Mouse (Mus musculus): ENCODE measurements around the gene Mapk7. TPM values are rescaled to one million over a fixed set of nuclear protein-coding genes. Genes with fewer than 3 reads are reported as not detected.

The Mapk7 gene
- polyA plus RNA-seq, 1 experiment from 2014 or later = 36.3 TPM

DNA sequence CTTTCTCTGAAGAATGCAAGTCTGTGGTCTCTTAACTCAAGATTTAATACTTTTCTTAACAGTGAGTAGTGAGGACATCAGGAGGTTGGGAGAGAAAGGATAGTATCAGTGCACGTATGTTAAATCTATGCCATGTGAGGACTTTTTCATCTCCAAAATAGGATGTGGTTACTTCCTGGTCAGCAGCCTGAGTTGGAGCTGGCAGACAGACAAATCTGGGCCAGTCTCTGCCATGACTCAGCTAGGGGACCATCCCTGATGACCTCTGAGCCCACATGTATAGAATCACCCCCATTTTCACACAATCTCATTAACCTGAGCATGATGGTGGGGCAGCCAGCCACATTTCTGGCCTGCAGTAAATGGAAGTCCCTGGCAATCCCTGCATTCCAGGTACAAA is 23.8 kb upstream of the Mapk7 start:
- no peak overlapping the region for H3K4me2 ChIP-seq (replicated peaks)
- H3K9me3 ChIP-seq = no peaks in the 10 kb centered on the region
- no peaks in the 10 kb centered on the region for H3K27me3 ChIP-seq (replicated peaks)
- H3K4me1 ChIP-seq (replicated peaks) = no peaks in the 10 kb centered on the region
- H3K36me3 ChIP-seq = peaks cover 26% of the 10 kb centered on the region
- no peak overlapping the region for H3K4me3 ChIP-seq (replicated peaks)
- no peak for ATAC-seq
- H3K9ac ChIP-seq = no peak overlapping the region
- no peak overlapping the region for H3K27ac ChIP-seq
- 81% methylated on average over 1 of the region's 1 CpGs for WGBS

- no peaks in the 10 kb centered on the region for H3K9me3 ChIP-seq
- 46% methylated on average over 3 of the region's 3 CpGs for WGBS
- H3K4me1 ChIP-seq (replicated peaks) = no peaks in the 10 kb centered on the region
- no peaks in the 10 kb centered on the region for H3K27me3 ChIP-seq (replicated peaks)
- H3K4me3 ChIP-seq (replicated peaks) = no peak overlapping the region
- ATAC-seq = no peak
- H3K27ac ChIP-seq = no peak overlapping the region
- peaks cover 14% of the 10 kb centered on the region for H3K36me3 ChIP-seq
- no peak overlapping the region for H3K9ac ChIP-seq
- no peak overlapping the region for H3K4me2 ChIP-seq (replicated peaks)
Observed at GRCm38 (mm10) chr11:61514953-61515352, 20.7 kb upstream of the Mapk7 start.

DNA sequence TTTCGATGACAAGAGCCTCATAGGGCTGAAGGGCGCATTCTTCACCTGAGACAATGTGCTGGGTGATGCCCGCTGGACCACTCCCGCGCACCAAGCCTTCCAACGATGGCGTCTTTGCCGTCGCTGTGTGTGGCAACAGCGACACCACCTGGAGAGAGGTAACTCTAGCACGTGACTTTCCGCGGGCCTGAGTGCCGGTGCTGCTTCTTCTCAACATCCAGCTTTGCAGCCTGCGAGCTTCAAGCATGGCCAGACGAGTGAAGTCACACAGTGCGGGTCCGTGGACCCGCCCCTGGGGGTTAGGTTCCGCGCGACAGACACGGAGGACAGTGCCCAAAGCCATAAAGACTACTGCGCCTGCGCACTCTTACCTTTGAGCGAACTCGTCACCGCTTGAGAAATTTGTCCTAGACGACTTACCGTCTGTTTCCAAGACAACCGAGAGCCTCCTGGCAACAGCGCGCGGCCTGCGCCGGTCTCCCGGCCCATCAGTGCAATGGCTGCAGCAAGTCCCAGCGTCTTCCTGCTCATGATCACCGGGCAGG is 10.6 kb upstream of the Mapk7 start, which contains the start of gene B9d1:
B9d1 (plus strand) TSS at position 432 of the 545 bp plus-strand sequence.
- WGBS = under 1% methylated on average over 39 of the region's 39 CpGs
- peak; percentile 94 for ATAC-seq
- peak within 1 kb of the TSS; percentile 81 for H3K4me2 ChIP-seq (replicated peaks)
- H3K36me3 ChIP-seq = no peaks in the 10 kb centered on the region
- no peaks in the 10 kb centered on the region for H3K27me3 ChIP-seq (replicated peaks)
- H3K4me3 ChIP-seq (replicated peaks) = peak within 1 kb of the TSS; percentile 56
- H3K9ac ChIP-seq = peak within 1 kb of the TSS; percentile 66
- peak within 1 kb of the TSS; percentile 81 for H3K27ac ChIP-seq
- no peaks in the 10 kb centered on the region for H3K9me3 ChIP-seq
- peaks cover 13% of the 10 kb centered on the region for H3K4me1 ChIP-seq (replicated peaks)

- Histone ChIP-seq H3K27ac (no peak overlapping the region), H3K27me3 (replicated peaks) (no peaks in the 10 kb centered on the region), H3K4me3 (replicated peaks) (no peak overlapping the region), H3K4me2 (replicated peaks) (no peak overlapping the region), H3K4me1 (replicated peaks) (peaks cover 13% of the 10 kb centered on the region), H3K36me3 (no peaks in the 10 kb centered on the region), H3K9ac (no peak overlapping the region), H3K9me3 (no peaks in the 10 kb centered on the region)
- no peak for ATAC-seq
- WGBS = 81% methylated on average over 8 of the region's 8 CpGs
Observed at GRCm38 (mm10) chr11:61503933-61504332, 9.7 kb upstream of the Mapk7 start.

DNA sequence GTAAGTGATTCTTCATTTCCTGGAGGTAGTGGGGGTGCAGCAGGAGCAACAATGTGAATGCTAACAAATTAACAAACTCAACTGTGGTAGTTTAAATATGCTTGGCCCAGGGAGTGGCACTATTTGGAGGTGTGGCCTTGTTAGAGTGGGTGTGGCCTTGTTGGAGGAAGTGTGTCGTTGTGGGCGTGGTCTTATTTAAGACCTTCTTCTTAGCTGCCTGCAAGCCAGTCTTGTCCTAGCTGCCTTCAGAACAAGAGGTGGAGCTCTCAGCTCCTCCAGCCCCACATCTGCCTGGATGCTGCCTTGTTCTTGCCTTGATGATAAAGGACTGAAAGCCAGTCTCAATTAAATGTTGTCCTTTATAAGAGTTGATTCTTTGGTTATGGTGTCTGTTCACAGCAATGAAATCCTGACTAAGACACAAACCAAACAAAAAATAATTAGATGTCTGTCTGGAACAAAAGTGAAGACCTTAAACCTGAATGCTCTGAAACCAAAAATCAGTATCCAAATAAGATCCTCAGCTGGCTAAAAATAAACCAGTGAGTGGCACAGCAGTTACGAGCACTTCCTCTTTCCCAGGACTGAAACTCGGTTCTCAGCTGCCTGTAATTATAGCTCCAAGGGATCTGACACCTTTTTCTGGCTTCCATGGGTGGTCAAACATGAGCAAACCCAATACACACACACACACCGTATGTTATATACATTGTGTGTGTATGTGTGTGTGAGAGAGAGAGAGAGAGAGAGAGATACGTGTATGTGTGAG is 4.7 kb upstream of the Mapk7 start:
- 65% methylated on average over 6 of the region's 6 CpGs for WGBS
- H3K27me3 ChIP-seq (replicated peaks) = no peaks in the 10 kb centered on the region
- ATAC-seq = no peak

DNA sequence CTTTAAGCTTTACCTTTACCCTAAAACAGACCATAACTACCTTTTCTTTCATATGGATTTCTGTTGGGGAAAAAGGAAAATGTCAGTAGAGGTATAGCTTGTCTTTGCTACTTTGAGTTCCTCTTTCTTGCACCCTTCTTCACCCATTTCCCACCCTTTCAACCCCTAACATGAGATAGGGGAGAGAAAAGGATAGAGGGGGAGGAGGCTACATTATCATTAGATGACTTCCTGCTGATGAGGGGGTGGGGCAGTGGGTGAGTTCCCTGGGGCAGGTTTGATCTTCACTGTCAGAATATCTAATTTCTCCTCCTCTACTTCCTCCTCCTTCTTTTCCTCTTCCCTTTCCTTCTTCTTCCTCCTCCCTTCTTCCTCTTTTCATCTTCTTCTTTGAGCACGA is 3.3 kb upstream of the Mapk7 start:
- ATAC-seq = no peak
- H3K27ac ChIP-seq = no peak overlapping the region
- H3K4me1 ChIP-seq (replicated peaks) = peaks cover 9% of the 10 kb centered on the region
- no peak overlapping the region for H3K9ac ChIP-seq
- H3K9me3 ChIP-seq = no peaks in the 10 kb centered on the region
- no peaks in the 10 kb centered on the region for H3K36me3 ChIP-seq
- H3K27me3 ChIP-seq (replicated peaks) = no peaks in the 10 kb centered on the region
- H3K4me2 ChIP-seq (replicated peaks) = no peak overlapping the region
- H3K4me3 ChIP-seq (replicated peaks) = no peak overlapping the region
- WGBS = 71% methylated on average over 1 of the region's 1 CpGs

More for the DNA sequence above, 4.7 kb upstream of the Mapk7 start:
- Histone ChIP-seq H3K4me1 (replicated peaks) (no peaks in the 10 kb centered on the region), H3K36me3 (no peaks in the 10 kb centered on the region), H3K27ac (no peak overlapping the region), H3K4me3 (replicated peaks) (no peak overlapping the region), H3K4me2 (replicated peaks) (no peak overlapping the region), H3K9me3 (no peaks in the 10 kb centered on the region), H3K9ac (no peak overlapping the region)

- WGBS = 79% methylated on average over 2 of the region's 2 CpGs
- H3K9me3 ChIP-seq = no peaks in the 10 kb centered on the region
- peaks cover 14% of the 10 kb centered on the region for H3K4me1 ChIP-seq (replicated peaks)
- no peak for ATAC-seq
- H3K9ac ChIP-seq = no peak overlapping the region
- no peak overlapping the region for H3K4me2 ChIP-seq (replicated peaks)
- no peak overlapping the region for H3K27ac ChIP-seq
- H3K4me3 ChIP-seq (replicated peaks) = no peak overlapping the region
- H3K27me3 ChIP-seq (replicated peaks) = no peaks in the 10 kb centered on the region
- peaks cover 11% of the 10 kb centered on the region for H3K36me3 ChIP-seq
Observed at GRCm38 (mm10) chr11:61495528-61495927, 1.3 kb upstream of the Mapk7 start.

- H3K9me3 ChIP-seq = no peaks in the 10 kb centered on the region
- peak overlapping the region; percentile 72 for H3K9ac ChIP-seq
- H3K4me3 ChIP-seq (replicated peaks) = peak overlapping the region; percentile 74
- no peaks in the 10 kb centered on the region for H3K27me3 ChIP-seq (replicated peaks)
- peaks cover 17% of the 10 kb centered on the region for H3K4me1 ChIP-seq (replicated peaks)
- ATAC-seq = peak; percentile 73
- H3K27ac ChIP-seq = peak overlapping the region; percentile 82
- peaks cover 28% of the 10 kb centered on the region for H3K36me3 ChIP-seq
- under 1% methylated on average over 49 of the region's 50 CpGs for WGBS
- peak overlapping the region; percentile 83 for H3K4me2 ChIP-seq (replicated peaks)
Observed at GRCm38 (mm10) chr11:61493525-61494128, 579 bp downstream of the Mapk7 start.

DNA sequence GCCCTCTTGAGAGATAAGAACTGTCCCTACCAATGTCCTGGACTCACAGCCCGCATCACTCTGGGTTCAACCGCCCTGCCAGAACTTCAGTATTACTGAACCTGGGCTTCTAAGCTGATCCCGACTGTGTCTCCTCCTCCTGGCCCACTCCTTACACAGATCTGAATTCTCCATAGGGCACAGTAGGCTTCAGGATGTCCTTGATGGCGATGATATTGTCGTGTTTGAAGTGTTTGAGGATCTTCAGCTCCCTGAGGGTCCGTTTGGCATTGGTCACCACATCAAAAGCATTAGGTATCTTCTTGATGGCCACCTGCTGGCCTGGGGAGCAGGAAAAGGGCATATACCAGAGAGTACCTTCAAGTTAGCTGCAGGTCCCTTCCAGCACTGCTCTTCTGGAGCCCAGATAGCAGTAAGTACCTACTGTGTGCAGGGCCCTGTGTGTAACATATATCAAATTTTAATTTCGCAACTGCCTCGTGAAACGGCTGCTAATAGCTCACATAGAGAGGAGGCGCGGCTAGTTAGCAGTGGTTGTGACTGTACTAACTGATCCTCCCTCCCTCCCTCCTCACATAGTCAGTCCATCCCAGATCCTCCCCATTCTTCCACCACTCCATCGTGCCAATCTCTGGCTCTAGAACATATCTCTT is 1.3 kb downstream of the Mapk7 start:
- H3K36me3 ChIP-seq = peaks cover 33% of the 10 kb centered on the region

GRCm38 (mm10) chr11:61490944-61491520 is 3.2 kb downstream of the Mapk7 start:
- Histone ChIP-seq H3K4me3 (replicated peaks) (no peak overlapping the region), H3K4me1 (replicated peaks) (peaks cover 32% of the 10 kb centered on the region), H3K9me3 (no peaks in the 10 kb centered on the region), H3K4me2 (replicated peaks) (no peak overlapping the region), H3K9ac (no peak overlapping the region), H3K27ac (no peak overlapping the region), H3K27me3 (replicated peaks) (no peaks in the 10 kb centered on the region), H3K36me3 (peaks cover 33% of the 10 kb centered on the region)
- 87% methylated on average over 22 of the region's 22 CpGs for WGBS
- no peak for ATAC-seq

More for the DNA sequence above, 1.3 kb downstream of the Mapk7 start:
- peaks cover 20% of the 10 kb centered on the region for H3K4me1 ChIP-seq (replicated peaks)
- peak overlapping the region; percentile 83 for H3K4me2 ChIP-seq (replicated peaks)
- 66% methylated on average over 12 of the region's 12 CpGs for WGBS
- no peak for ATAC-seq
- peak overlapping the region; percentile 72 for H3K9ac ChIP-seq
- H3K4me3 ChIP-seq (replicated peaks) = peak overlapping the region; percentile 74
- H3K27ac ChIP-seq = peak overlapping the region; percentile 82; the same call in 1 of the 2 replicates
- no peaks in the 10 kb centered on the region for H3K27me3 ChIP-seq (replicated peaks)
- H3K9me3 ChIP-seq = no peaks in the 10 kb centered on the region

- Histone ChIP-seq H3K27me3 (replicated peaks) (no peaks in the 10 kb centered on the region), H3K4me3 (replicated peaks) (no peak overlapping the region), H3K9me3 (no peaks in the 10 kb centered on the region), H3K36me3 (peaks cover 33% of the 10 kb centered on the region), H3K4me1 (replicated peaks) (peaks cover 34% of the 10 kb centered on the region), H3K27ac (no peak overlapping the region), H3K4me2 (replicated peaks) (no peak overlapping the region), H3K9ac (no peak overlapping the region)
- WGBS = 86% methylated on average over 8 of the region's 8 CpGs
- ATAC-seq = no peak
Observed at GRCm38 (mm10) chr11:61489874-61490273, 4.3 kb downstream of the Mapk7 start.

DNA sequence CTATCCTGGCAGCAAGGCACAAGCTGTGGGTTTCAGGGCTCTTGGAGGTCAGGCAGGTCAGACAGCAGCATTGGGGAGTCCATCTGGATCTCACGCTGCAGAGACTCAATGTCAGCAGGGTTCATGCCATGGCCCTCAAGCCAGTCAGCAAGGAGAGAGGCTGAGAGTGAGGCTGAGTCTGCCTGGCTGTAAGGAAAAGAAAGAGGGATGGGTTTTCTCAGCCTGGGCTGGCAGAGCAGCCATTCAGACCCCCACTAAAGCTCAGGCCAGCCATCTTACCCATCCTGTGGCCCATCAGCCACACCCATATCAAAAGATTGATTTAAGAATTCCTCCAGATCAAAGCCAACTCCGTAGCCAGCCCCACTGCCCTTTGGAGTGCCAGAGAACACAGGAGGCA is 5.1 kb downstream of the Mapk7 start:
- Histone ChIP-seq H3K4me2 (replicated peaks) (no peak overlapping the region), H3K36me3 (peaks cover 33% of the 10 kb centered on the region), H3K27ac (no peak overlapping the region), H3K4me3 (replicated peaks) (no peak overlapping the region), H3K4me1 (replicated peaks) (peaks cover 42% of the 10 kb centered on the region), H3K27me3 (replicated peaks) (no peaks in the 10 kb centered on the region), H3K9ac (no peak overlapping the region), H3K9me3 (no peaks in the 10 kb centered on the region)
- no peak for ATAC-seq
- 82% methylated on average over 2 of the region's 2 CpGs for WGBS
